Mouse (Mus musculus): ENCODE results near the gene Arfgef2. TPM values are rescaled to one million over a fixed set of nuclear protein-coding genes. Genes with fewer than 3 reads are reported as not detected.

Arfgef2 gene
- total RNA-seq, 2 experiments from 2014 or later = 62.3 to 66.2 TPM

DNA sequence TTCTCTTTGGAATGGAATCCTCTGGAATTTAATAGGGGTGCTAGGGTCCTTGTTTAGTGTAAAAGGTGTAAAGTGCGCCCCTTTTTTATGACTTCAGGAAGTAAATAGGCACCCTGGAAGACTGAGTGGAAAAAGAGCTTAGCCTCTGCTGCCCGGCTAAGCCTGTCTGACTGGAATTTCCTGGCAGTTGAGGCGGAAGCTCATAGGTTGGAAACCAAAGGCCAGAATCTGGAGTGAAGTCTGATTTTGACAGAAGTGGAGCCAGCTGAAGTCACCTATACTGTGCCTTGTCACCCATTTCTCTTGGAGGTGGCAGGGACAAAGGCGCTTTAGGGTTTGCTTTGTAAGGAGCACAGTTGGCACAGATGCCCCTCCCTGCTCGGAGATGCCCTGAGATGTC is 25.0 kb downstream of the Arfgef2 start:
- TF ChIP-seq CTCF (IDR thresholded peaks at IDR 0.05) = no peak
- intact Hi-C loops (cut with DNase I) = no loop called here
- no peak for DNase-seq (ENCODE audit: extremely low spot score in 1 of 2, low spot score in 2 of 2)

DNA sequence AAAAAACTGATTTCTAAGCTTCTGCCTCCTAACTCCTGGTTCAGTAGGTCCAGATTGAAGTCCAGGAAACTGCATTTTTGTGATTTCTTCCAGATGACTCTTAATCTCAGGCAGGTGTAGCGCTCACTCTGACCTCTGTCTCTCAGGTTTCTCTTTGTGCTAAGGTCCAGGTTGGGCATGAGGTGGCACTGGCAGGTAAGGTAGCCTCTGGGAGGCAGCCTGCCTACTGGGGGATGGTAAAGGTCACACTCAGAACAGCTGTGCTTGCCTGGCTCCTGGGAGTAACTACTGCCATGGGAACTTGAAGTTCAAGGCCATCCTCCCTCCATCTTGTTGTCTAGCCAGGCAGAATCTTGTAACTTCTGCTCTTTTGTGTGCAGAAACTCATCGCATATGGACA is 28.7 kb downstream of the Arfgef2 start:
- Histone ChIP-seq H3K4me3 (no peak overlapping the region), H3K27ac (peak overlapping the region; percentile 11; the same call in 1 of the 2 replicates)
- no peak for TF ChIP-seq CTCF (IDR thresholded peaks at IDR 0.05)
- DNase-seq (ENCODE audit: extremely low spot score in 1 of 2, low spot score in 2 of 2) = no peak
- intact Hi-C loops (cut with DNase I) = no loop called here

More for the DNA sequence above, 25.0 kb downstream of the Arfgef2 start:
- Histone ChIP-seq H3K4me3 (no peak overlapping the region), H3K27ac (no peak overlapping the region)

DNA sequence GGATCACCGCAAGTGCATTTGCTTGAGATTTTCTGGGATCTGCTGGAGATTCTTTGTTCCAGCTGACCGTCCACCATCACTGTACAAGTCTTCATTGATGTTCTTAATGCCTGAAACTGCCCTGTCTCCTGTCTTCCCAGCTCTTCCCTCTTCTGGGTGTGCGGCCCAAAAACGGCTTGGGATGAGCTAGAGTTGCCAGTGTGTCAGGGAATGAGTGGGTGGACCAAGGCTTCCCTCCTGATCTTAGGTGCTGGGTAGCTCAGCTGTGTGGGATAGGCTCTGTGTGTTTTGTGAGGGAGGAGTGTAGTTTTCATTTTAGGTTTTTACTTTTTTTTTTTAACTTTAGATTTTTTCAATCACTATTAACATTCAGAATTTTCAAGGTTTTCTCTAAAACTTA is 29.4 kb downstream of the Arfgef2 start:
- intact Hi-C loops (cut with DNase I) = no loop called here
- no peak overlapping the region for H3K27ac ChIP-seq
- no peak for TF ChIP-seq CTCF (IDR thresholded peaks at IDR 0.05)
- no peak overlapping the region for H3K4me3 ChIP-seq
- DNase-seq (ENCODE audit: extremely low spot score in 1 of 2, low spot score in 2 of 2) = peak in 1 of 2 experiments; percentile 41

DNA sequence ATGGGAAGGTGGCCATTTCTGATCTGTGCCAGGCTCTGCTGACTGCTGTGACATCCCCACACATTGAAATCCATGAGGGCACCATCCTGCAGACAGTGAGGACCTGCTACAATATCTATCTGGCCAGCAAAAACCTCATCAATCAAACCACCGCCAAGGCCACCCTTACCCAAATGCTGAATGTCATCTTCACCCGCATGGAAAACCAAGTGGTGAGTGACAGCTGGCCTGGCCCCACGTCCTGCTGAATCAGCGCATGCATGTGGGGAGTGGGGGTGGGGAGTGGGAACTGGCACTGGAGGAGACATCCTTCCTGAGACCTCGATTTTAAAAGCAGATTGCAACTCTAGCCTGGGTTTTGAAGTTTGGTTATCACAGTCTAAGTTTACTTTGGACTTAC is 30.2 kb downstream of the Arfgef2 start:
- H3K4me3 ChIP-seq = no peak overlapping the region
- no peak overlapping the region for H3K27ac ChIP-seq
- intact Hi-C loops (cut with DNase I) = no loop called here
- DNase-seq (ENCODE audit: extremely low spot score in 1 of 2, low spot score in 2 of 2) = no peak
- no peak for TF ChIP-seq CTCF (IDR thresholded peaks at IDR 0.05)

DNA sequence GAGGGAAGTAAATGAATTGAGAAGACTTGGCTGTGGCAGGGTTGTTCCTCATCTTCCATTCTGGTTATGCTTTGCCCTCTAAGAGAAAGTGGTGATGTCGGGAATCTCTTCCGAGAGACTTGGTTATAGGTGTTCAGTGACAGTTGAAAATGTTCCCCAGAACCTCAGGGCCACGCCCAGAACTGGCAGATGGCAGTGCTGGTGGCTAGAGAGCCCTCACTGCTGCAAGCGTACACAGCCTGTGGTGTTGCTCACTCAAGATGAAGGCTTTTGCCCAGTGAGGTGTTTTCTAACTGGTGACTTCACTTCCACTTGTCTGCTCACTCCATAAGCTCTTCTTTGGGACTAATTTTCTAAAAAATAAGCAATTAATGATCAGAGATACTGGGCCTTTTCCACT is 36.4 kb downstream of the Arfgef2 start:
- intact Hi-C loops (cut with DNase I) = no loop called here
- no peak for DNase-seq (ENCODE audit: extremely low spot score in 1 of 2, low spot score in 2 of 2)
- Histone ChIP-seq H3K27ac (no peak overlapping the region), H3K4me3 (no peak overlapping the region)
- TF ChIP-seq CTCF (IDR thresholded peaks at IDR 0.05) = no peak

DNA sequence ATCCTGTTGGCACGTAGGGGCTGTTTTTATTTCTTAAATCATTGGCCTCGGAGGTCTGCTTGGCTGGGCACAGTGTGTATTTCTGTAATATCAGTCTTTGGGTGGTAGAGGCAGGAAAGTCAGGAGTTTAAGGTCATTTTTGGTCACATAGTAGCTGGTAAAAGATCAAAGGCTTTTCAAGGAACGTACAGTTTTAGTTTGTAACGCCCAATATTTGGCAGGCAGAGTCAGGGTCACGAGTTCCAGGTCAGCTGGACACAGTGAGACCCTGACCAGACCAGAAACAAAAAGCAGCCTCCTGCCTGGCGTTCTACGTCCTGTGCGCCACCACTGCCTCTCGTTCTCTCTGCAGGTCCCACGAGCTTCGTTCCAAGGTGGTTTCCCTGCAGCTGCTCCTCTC is 45.3 kb downstream of the Arfgef2 start:
- no peak for DNase-seq (ENCODE audit: extremely low spot score in 1 of 2, low spot score in 2 of 2)
- TF ChIP-seq CTCF (IDR thresholded peaks at IDR 0.05) = no peak
- intact Hi-C loops (cut with DNase I) = no loop called here
- no peak overlapping the region for H3K4me3 ChIP-seq
- no peak overlapping the region for H3K27ac ChIP-seq

DNA sequence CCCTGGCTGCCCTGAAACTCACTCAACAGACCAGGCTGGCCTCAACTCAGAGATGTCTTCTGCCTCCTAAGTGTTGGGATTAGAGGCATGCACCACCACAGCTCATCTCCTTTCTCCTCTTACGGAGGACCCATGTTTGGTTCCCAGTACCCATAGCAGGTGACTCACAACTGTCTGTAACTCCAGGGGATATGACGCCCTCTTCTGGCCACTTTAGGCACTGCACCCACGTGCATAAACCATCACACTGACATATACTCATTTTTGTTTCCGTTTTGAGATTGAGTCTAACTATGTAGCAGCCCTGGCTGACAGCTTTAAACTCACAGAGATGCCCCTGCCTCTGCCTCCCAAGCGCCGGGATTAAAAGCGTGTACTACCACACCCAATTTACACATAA is 46.9 kb downstream of the Arfgef2 start:
- TF ChIP-seq CTCF (IDR thresholded peaks at IDR 0.05) = peak; percentile 42
- Histone ChIP-seq H3K4me3 (no peak overlapping the region), H3K27ac (no peak overlapping the region)
- DNase-seq (ENCODE audit: extremely low spot score in 1 of 2, low spot score in 2 of 2) = no peak
- intact Hi-C loops (cut with DNase I) = no loop called here

DNA sequence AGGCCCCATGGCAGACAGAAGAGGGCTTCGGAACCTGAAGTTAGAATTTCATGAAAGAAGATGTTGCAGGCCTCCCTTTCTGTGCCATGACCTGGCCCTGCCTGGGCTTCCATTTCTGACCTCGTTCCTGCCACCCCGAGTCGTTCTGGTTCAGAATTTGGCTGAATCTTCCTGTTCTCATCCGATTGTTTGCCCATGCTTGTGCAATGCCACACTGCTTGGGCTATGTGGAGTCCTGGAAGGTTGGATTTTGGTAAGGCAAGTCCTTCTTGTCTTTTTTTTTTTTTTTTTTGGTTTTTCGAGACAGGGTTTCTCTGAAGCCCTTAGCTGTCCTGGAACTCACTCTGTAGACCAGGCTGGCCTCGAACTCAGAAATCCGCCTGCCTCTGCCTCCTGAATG is 50.4 kb downstream of the Arfgef2 start:
- Histone ChIP-seq H3K4me3 (no peak overlapping the region), H3K27ac (no peak overlapping the region)
- intact Hi-C loops (cut with DNase I) = no loop called here
- TF ChIP-seq CTCF (IDR thresholded peaks at IDR 0.05) = no peak
- no peak for DNase-seq (ENCODE audit: extremely low spot score in 1 of 2, low spot score in 2 of 2)

DNA sequence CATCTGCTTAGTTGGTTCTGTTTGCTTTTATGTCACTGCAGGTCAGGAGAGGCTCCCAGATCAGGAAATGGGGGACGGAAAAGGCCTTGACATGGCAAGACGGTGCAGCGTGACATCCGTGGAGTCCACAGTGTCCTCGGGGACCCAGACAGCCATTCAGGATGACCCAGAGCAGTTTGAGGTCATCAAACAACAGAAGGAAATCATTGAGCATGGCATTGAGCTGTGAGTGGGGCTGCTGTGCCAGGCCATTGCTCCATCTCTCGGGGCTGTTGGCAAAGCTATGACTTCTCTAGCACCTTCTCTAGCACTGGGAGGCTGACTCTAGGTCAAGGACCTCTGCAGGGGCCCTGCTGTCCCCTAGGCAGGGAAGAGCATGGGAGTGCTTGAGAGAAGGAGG is 51.0 kb downstream of the Arfgef2 start:
- no peak for DNase-seq (ENCODE audit: extremely low spot score in 1 of 2, low spot score in 2 of 2)
- no peak for TF ChIP-seq CTCF (IDR thresholded peaks at IDR 0.05)
- no peak overlapping the region for H3K4me3 ChIP-seq
- no peak overlapping the region for H3K27ac ChIP-seq
- intact Hi-C loops (cut with DNase I) = no loop called here

DNA sequence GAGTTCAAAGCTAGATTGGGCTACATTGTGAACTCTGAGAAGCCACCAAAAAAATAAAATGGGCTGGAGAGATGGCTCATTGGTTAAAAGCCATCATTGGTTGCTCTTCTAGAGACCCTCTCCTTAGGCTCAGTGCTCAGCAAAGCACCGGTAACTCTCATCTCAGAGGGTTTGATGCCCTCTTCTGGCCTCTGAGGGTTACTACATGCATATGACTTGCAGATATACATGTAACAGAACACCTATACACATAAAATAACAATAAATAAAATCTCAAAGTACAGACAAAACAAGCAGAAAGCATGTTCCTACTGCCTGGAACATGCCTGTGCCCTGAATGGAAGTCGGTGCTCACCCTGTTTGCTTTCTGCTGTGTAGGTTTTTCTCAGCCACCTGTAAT is 51.7 kb downstream of the Arfgef2 start:
- no peak for DNase-seq (ENCODE audit: extremely low spot score in 1 of 2, low spot score in 2 of 2)
- intact Hi-C loops (cut with DNase I) = no loop called here

DNA sequence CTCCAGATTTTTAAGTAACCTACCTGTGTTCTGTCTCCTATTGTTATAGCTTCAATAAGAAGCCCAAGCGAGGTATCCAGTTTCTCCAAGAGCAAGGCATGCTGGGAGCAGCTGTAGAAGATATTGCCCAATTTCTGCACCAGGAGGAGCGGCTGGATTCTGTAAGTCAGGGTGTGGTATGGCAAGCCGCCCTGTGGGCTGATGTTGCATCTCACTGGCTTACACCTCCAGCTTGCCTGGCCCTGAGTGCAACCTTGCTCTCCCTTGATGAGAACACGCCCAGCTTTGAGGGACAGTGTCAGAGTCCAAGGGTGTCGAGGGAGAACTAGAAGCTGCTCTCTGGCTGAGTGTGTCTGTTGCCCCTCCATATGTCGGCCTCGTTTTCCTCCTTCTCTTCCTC is 53.8 kb downstream of the Arfgef2 start:
- DNase-seq (ENCODE audit: extremely low spot score in 1 of 2, low spot score in 2 of 2) = no peak
- no peak overlapping the region for H3K4me3 ChIP-seq
- no peak overlapping the region for H3K27ac ChIP-seq
- intact Hi-C loops (cut with DNase I) = no loop called here
- no peak for TF ChIP-seq CTCF (IDR thresholded peaks at IDR 0.05)

More for the DNA sequence above, 51.7 kb downstream of the Arfgef2 start:
- H3K27ac ChIP-seq = no peak overlapping the region
- TF ChIP-seq CTCF (IDR thresholded peaks at IDR 0.05) = peak; percentile 42
- H3K4me3 ChIP-seq = no peak overlapping the region

DNA sequence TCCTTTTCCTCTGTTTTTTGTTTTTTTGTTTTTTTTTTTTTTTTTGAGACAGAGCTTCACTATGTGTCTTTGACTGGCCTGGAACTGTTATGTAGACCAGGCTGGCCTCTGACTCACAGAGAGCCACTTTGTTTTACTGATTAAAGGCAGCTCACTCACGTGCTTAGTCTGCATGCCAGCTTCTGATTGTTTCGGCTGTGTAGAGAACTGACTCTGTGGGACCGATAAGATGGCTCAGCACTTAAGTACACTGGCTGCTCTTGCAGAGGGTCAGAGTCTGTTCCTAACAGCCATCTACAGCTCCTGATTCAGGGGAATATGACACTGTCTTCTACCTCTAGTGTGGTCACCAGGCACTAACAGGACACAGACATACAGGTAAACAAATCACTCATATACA is 57.1 kb downstream of the Arfgef2 start:
- no peak overlapping the region for H3K4me3 ChIP-seq
- no peak overlapping the region for H3K27ac ChIP-seq
- DNase-seq (ENCODE audit: extremely low spot score in 1 of 2, low spot score in 2 of 2) = no peak
- intact Hi-C loops (cut with DNase I) = no loop called here
- no peak for TF ChIP-seq CTCF (IDR thresholded peaks at IDR 0.05)

DNA sequence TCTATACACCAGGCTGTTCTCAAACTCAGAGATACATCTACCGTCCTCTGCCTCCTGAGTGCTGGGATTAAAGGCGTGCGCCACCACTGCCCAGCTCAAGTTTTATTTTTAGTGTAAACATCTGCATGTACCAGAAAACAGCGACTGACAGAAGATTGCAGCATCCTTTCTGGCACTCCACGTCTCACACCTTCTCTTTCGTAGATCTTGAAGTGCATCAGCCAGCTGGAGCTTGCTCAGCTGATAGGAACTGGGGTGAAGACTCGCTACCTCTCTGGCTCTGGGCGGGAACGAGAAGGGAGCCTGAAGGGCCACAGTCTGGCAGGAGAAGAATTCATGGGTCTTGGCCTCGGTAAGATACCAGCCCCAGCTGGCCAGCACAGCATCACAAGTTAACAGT is 60.1 kb downstream of the Arfgef2 start:
- intact Hi-C loops (cut with DNase I) = no loop called here
- Histone ChIP-seq H3K27ac (no peak overlapping the region), H3K4me3 (no peak overlapping the region)
- DNase-seq (ENCODE audit: extremely low spot score in 1 of 2, low spot score in 2 of 2) = no peak
- TF ChIP-seq CTCF (IDR thresholded peaks at IDR 0.05) = no peak
